Mouse (Mus musculus) heart, postnatal 0 days (tissue): ENCODE results near the gene As3mt.

Experiments used
- CTCF ChIP-seq: IDR thresholded peaks from 2 replicates; pipeline ENCODE4 v1.5.1; 2016; ENCODE audit warnings: antibody characterized with exemption, control low read depth, low read depth
- EP300 ChIP-seq: IDR thresholded peaks from 2 replicates; pipeline ENCODE4 v1.6.1; 2016; ENCODE audit warnings: antibody characterized with exemption, low read depth

DNA sequence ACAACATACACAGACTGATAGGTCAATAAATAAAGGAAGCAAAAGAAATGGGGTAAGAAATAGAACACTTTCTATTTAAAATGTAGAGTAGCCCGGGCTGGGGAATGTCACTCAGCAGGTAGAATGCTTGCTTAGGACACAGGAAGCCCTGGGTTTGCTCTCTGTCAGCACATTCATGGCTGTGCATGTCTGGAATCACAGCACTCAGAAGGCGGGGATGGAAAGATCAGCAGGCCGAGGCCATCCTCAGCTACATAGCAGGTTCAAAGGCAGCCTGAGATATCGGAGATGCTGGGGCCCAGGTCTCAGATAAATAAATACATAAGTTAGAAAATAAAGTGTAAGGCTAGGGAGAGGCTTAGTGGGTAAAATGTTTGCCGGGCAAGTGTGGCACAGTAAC lies 45.0 kb downstream of the As3mt start:
- TF ChIP-seq CTCF: no peak
- no peak for TF ChIP-seq EP300
